Mouse (Mus musculus): Measurements from ENCODE around the gene Scgb3a1. TPM values are rescaled to one million over a fixed set of nuclear protein-coding genes. Genes with fewer than 3 reads are reported as not detected.

The Scgb3a1 gene
- not detected for total RNA-seq (2021)

DNA sequence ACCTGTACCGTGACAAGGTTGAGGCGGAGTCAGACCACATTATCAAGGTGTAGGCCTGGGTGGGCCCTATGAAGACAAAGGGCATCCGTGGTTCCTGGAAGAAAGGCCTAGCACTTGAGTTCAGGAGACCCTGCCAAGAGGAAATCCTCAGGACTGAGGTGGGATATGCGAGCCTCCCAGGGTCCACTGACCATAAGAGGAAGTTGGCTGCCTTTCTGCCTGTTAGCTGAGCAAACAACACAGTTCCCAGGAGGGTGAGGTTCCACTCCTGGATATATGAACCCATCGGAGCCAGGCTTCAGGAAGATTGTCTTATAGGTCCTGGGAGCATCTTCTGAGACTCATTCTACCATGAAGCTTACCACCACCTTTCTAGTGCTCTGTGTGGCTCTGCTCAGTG, at the start of gene Scgb3a1:
Gene Scgb3a1, plus strand, starts transcription at position 301 of the 400 bp plus-strand sequence.
- no peak for DNase-seq

DNA sequence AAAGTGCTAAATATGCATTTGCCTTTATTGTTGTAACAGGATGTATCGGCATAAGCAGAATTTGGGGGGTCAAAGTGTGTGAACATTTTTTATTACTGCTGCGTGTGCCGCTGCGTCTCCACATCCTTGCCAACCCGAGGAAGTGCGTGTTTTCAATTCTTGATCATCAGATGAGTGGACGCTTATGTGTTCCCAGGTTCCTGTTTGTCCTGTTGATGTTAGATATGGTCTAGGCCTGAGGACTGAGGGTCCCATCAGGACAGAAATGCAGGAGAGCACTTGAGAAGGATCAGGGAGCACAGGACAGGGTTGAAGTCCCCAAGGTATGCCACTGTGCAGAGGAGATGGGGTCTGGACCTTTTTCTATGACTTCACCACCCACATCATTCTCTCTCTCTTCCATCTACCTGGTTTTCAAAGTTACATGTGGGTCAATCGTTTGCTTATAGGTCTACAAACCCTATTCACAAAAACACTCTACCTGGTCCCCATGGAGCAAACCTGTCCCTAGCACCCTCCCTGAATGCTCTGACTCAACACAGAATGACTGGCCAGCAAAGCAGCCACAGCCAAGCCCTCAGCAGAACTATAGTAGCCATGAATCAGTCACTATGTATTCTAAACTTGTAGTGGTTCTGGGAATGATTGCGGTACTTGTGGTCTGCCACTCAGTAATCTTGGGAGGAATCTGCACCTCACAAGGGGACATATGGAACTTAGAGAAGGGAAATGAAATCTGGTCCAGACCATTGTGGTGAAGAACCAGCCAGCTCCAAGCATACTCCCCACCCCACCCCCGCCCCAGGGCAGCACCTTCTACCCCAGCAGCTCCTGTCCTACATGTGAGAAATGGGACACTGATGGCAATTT, 47.3 kb upstream of the Scgb3a1 start:
- DNase-seq: no peak
- intact Hi-C loops (cut with DNase I): no loop called here

More for the DNA sequence above, at the start of gene Scgb3a1:
- intact Hi-C loops (cut with DNase I): no loop called here

DNA sequence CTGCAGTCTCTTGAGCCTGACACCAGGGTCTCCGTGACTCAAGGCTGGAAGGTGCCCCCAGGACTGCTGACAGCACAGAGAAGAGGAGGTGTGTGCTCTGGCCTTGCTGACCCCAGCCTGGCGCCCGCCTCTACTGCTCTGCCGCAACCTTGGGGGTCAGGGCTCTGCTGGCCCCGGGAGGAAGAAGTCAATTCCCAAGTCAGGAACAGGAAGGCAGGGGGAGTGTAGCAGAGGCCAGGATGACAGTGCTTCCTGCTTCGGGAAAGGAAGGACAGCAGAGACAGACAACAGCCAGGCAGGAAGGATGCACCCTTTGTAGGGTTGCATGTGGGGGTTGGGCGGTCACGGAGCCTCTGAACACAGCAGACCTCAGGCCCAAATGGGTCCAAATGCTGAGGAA, 44.9 kb upstream of the Scgb3a1 start:
- no peak for DNase-seq
- intact Hi-C loops (cut with DNase I): no loop called here

DNA sequence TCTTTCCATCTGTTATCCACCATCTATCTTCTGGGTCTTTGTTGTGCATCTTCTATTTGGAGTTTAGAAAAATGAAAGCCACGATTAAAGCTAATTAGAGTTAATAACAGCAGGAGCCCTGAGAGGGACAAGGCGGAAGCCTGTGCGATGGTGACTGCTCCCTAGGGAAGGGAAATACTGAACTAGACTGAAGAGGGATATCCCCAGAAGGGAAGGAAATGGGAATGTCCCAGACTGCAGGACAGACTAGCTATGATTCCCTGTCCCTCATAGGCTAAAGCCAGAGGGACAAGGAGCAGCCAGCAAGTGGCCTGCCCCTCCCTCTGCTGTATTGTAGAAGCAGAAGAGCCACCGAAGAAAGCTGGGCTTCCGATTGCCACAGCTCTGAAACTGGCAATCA, 41.5 kb upstream of the Scgb3a1 start:
- intact Hi-C loops (cut with DNase I): no loop called here
- DNase-seq: no peak

DNA sequence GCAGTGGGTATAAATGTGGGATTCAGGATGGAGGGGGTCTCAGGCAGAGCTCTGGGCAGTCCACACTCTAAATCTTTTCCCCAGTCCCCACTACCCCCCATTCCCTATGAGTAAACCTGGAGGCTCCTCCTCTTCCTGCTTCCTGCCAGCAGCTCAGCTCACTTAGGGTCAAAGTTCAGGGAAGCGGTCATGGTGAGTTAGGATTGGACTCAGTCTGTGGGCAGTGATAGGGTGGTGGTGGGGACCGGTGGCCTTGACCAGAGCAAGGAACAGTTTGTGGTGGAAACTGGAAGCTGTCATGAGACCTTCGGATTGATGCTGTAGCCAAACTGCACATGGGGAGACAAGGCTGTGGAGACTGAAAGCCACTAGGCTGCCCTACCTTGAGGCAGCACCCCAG, 39.3 kb upstream of the Scgb3a1 start:
- intact Hi-C loops (cut with DNase I): no loop called here
- DNase-seq: no peak

DNA sequence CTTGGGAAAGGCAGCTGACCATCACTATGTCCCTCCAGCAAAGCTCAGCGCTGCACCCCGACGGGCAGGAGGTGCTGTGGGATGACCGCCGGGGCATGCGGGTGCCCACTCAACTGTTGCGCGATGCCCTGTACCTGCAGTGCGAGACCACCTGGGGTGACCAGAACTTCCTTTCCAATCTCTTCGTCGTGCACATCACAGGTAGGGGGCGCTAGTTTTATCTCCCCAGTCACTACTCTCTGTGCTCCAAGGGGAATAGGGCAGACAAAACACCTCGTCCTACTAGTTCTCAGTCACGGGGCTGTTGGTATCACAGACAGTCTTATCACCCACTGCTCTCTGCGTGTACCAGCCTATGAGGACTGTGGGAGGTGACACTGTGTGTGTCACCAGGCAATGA, 37.5 kb upstream of the Scgb3a1 start:
- intact Hi-C loops (cut with DNase I): no loop called here
- DNase-seq: no peak

DNA sequence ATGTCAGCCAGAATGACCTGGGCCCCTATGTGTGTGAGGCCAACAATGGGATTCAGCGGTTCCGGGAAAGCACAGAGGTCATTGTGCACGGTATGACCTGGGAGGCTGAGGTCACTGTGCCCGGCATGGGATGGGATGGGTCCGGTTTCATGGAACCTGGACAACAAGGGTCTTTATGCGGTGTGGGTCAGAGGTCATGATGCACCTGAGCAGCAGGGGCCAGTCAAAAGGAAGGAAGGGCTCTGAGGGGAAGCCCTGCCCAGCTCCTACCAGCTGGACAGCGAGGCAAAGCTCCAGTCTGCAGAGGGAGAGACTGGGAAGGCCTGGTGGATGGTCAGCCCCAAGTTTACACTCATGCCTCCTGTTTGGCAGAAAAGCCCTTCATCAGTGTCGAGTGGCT, 36.7 kb upstream of the Scgb3a1 start:
- intact Hi-C loops (cut with DNase I): no loop called here
- no peak for DNase-seq

DNA sequence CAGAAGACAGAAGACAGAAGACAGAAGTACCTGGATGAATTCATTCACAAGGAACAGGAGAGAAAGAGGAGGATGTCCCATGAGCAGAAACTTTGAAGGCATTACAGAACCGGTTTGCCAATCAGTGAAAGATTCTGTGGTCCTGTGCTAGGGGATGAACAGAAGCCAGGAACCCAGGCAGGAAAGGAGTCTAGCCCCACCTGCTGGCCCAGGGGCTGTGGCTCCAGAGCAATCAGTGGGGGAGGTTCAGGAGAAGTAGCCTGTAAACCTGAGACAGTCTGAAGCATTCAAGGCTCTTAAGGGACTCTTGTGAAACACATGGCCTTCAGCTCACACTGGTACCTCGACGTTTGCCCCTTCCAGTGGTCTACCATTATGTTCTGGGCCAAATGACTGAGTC, 32.3 kb upstream of the Scgb3a1 start:
- DNase-seq: no peak
- intact Hi-C loops (cut with DNase I): no loop called here

DNA sequence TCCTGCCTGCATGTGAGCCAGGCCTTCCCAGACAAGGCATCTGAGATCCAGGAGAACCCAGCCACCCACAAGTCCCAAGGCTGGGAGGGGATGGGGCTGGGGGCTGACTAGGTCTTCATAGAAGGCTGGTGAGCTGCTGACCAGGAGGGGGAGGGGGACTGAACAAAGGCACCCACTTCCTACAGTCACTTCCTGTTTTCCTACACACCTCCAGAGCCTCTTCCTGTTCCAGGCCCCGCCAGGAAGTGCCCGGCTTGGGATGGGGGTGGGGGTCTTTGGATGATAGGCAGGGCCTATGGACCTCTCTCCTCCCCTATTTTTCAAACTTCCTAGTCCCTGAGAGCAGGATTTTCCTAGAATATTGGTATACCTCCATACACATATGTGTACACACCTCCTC, 31.2 kb upstream of the Scgb3a1 start:
- no peak for DNase-seq
- intact Hi-C loops (cut with DNase I): no loop called here

DNA sequence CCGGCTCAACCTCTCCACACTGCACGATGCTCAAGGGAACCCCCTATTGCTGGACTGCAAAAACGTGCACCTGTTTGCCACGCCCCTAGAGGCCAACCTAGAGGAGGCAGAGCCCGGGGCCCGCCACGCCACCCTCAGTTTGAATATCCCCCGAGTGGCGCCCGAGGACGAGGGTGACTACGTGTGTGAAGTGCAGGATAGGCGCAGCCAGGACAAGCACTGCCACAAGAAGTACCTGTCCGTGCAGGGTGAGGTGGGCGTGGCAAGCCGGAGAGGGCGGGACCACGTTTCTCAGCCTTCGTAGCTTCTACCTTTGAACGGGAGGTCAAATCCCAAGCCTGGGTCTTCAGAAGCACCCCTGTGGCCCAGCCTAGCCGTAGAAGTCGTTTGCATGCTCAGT, 29.3 kb upstream of the Scgb3a1 start:
- intact Hi-C loops (cut with DNase I): no loop called here

DNA sequence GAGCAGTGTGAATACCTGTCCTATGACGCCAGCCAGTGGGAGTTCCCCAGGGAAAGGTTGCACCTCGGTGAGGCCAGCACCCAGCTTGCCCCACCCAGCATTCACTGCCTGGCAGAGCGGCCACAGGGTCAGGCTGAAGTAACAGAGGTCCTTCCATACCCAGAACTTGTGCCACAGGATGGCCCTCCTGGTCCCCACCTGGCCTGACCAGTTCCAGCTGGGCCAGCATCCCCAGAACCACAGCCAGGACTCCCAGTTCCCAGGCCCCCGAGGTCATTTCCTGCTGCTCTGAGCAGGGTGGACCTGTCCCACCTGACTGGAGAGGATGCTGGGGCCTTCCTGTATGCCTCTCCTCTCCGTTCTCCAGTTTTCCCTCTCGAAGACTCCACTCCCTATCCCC, 27.7 kb upstream of the Scgb3a1 start:
- no peak for DNase-seq
- intact Hi-C loops (cut with DNase I): no loop called here

More for the DNA sequence above, 29.3 kb upstream of the Scgb3a1 start:
- no peak for DNase-seq

DNA sequence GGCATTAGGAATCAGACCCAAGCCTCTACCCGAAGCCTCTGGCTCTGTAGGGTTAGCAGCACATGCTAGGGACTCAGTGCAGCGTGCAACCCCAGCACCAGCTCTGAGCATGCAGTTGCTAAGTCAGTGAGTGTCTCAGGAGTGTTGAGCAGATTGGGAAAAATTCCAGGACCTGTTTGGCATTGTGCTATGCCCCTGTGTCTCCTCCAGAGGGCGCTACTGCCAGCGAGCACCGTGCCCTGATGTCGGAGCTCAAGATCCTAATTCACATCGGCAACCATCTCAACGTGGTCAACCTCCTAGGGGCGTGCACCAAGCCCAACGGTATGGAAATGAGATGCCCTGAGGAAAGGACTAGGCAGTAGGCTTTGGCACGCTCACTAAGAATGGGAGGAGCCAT, 27.0 kb upstream of the Scgb3a1 start:
- intact Hi-C loops (cut with DNase I): no loop called here
- DNase-seq: no peak

DNA sequence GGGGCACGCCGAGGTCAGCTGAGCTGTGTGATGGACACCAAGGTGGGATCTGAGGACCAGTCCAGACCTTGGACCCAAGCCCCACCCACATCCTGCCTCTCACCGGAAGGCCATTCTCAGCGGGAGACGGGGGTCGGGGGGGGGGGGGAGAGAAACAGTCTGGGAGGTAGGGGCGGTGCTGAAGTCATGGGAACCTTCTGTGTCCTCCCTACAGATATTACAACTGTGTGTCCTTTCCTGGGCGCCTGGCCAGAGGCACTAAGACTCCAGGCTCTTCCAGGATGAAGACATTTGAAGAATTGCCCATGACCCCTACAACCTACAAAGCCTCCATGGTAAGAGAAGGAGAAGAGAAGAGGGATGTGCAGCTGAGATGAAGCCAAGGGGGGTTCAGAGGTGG, 17.7 kb upstream of the Scgb3a1 start:
- intact Hi-C loops (cut with DNase I): no loop called here
- DNase-seq: no peak

DNA sequence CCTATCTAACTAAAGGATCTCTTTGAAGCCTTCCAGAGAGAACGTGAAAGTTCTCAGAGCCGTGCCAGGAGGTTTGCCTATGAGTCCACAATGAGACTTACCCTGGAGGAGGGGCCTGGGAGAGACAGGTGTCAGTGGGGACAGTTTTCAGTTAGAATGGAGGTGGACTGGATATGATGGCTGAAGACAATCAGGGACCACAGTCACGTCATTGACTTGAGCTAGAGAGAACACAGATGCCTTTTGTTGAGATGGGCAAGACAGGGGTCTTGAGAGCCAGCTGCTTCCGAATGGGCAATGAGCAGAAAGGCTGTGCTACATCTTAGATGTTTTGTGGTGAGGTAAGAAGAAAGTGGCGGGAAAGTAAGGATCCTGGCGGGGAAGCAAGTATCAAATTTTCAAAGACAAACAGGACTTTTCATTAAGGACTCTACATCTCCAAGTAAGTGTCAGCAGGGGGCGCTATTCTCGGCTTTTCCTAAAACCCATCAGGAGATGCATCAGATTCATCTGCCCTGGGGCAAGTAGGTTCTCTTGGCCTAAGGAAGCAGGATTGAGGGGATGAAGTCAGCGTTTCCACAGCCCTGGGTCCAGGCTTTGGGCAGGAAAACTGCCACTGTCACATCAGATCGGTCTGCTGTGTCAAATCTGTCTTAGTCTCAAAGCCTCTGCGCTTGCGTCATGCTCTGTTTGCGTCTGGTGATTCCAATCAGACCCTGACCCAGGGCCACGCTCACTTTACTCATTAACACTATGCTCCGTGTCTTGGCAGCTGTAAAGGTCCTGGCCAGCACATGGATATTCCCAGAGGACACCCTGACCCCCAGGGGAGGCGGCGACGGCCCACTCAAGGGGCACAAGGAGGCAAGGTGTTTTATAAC, 13.1 kb upstream of the Scgb3a1 start:
- no peak for DNase-seq
- intact Hi-C loops (cut with DNase I): loop anchor here (10.0 kb wide), 1 partner anchor 304 kb away; no protein-coding TSS in a partner anchor

DNA sequence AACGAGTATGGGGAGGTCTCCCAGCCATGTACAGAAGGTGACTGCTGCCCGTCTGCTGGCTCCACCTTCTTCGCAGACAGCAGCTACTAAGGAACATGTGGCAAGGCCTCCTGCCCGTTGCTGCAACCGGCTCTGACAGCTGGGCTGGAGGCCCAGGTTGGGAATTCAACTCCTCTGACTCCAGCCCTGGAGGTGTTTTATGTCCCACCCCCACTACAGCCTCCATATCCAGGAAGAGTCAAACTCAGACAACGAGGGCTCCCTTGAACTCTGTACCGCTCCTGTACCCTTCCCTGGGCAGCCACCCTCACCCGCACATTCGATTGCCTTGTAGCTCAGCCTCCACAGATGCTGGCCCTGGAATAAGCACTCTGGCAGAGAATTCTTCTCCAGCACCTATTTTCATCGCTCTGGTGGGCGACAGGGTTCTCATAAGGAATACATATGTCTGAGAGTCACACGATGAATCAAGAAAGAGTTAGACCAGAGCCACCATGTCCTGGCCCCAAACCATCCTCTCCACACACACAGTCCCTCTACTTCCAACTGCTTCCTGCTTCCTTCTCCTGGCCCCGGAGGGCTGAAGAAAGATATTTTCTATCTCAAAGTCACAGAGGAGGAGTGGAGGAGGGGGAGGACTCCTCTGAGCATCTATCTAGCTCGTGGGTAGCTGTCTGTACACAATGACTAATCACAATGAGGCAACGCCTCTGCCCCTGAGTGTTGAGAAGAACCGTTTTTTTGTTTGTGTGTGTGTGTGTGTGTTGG, 12.2 kb upstream of the Scgb3a1 start:
- no peak for DNase-seq

DNA sequence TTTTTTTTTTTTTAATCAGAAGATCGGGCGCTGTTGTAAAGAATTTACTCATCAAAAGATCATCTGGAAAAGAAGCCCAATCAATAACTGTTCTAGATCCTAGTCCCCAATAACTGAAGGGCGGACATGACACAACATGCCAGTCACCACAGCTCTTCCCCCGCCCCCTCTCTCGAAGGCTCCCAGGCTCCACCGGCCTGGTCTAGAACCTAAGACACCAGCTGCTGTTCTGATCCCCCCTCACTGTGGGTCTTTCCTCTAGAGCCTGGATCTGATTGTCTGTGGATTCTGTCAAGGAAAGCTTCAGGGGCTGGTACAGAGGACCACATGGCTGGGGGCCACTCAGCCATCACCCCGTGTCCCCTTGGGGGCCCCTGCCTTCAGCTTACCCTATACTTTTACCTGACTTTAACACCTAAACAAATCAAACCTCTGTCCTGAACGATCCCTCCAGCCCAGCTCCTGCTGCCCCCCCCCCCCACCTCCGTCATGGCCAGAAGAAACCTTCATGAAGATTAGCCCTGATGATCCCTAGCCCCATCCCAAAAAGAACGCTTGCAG, 11.6 kb upstream of the Scgb3a1 start:
- intact Hi-C loops (cut with DNase I): loop anchor here (10.0 kb wide), 1 partner anchor 303 kb away; no protein-coding TSS in a partner anchor
- DNase-seq: no peak

More for the DNA sequence above, 12.2 kb upstream of the Scgb3a1 start:
- intact Hi-C loops (cut with DNase I): loop anchor here (10.0 kb wide), 1 partner anchor 304 kb away; no protein-coding TSS in a partner anchor

DNA sequence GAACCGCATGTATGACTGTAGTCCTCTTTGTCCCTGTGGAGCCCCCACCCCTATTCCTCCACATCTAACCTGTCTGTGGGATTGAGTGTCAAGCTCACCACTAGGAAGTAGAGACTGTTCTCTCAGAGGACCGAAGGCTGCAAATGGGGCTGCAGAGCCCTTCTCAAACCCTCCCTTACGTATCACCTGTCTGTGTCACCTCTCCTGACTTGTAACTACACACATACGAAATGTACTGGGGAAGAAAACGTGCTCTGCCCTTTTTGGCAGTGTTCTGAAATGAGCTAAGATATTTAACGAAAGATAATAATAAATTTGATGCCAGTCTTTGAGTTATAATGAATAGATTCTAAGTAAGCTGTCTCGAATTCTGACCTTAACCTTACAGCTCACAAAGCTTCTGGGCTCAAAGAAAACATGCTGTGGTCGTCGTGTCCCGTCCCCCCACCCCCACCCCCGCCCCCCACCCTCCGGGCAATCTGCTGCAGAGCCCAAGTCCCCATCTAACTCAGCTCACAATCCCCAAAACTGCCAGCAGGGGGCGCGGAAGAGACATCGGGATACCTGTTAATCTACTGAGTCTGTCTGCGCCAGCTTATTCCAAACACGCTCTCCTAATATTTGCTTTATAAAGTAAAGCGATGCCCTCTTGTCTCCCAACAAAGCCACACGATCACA, 10.9 kb upstream of the Scgb3a1 start:
- DNase-seq: peak; percentile 92
- intact Hi-C loops (cut with DNase I): loop anchor here (10.0 kb wide), 1 partner anchor 302 kb away; no protein-coding TSS in a partner anchor

DNA sequence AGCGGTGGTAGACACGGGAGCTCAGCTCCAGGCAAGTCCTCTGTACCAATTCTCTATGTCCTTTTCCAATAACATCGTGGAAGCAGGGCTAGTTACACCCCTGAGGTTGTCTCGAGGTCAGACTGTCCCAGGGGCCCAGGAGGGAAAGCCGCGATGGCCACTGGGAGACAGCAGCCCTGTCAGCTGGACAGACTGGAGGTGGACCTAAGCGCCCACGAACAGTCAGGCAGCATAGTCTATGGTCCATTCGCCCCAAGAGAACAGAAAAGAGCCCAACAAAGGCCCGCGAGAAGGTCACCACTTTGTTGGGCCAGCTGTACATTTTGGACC, 10.4 kb upstream of the Scgb3a1 start:
- intact Hi-C loops (cut with DNase I): loop anchor here (10.0 kb wide), 1 partner anchor 302 kb away; no protein-coding TSS in a partner anchor
- DNase-seq: no peak

DNA sequence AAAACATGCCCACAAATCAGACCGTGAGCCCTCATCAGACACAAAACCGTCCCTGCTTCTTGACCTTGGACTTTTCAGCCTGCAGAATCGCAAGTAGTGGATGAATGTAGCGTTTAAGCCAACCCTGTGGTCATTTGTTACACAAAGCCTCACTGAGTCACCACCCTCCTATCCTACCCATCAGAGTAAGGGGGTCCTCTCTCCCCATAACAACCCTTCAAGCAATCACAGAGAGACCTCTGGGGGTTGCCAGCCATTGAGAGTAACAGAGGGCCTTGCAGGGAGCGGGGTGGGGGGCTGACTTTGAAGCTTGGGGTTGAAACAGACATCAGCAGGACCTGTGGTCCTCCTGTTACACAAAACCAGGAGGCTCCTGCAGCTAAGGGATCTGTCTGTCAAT, 8.8 kb upstream of the Scgb3a1 start:
- no peak for DNase-seq
- intact Hi-C loops (cut with DNase I): loop anchor here (10.0 kb wide), 1 partner anchor 300 kb away; no protein-coding TSS in a partner anchor

DNA sequence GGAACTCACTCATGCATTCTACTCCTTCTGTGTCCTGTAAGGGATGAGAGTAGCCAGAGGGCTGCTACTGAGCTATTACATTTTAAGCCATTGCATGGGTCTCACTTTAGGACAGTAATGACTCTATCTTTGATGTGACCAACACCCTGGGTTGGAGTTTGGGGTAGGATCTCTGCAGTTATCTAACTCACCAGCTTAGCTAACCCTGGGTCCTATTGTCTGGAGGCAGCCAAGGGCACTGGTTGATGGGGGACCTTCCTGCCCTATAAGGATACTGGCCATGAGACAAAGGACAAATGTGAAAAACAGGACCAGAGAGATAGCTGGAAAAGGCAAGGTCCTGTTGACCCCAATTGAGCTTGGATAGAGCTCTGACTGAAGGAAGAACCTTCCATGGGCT, 7.9 kb upstream of the Scgb3a1 start:
- intact Hi-C loops (cut with DNase I): loop anchor here (10.0 kb wide), 1 partner anchor 299 kb away; no protein-coding TSS in a partner anchor

More for the DNA sequence above, 7.9 kb upstream of the Scgb3a1 start:
- DNase-seq: no peak

Measured in left cerebral cortex, postnatal 4 days (tissue).